Mouse (Mus musculus) lung, embryonic 14.5 days (tissue): ENCODE data around the gene Dtx4. TPM values are rescaled to one million over a fixed set of nuclear protein-coding genes. Genes with fewer than 3 reads are reported as not detected.

Experiments used
- ATAC-seq: fragments of 200-750 bp; cut with Nextera tagmentation; 2 replicates; pipeline ENCODE4 v1.8.0; 2017; ENCODE audit warnings: mild to moderate bottlenecking, moderate TSS enrichment, moderate library complexity; ENCODE audit not compliant: insufficient read depth
- DNase-seq: peaks from one replicate; pipeline ENCODE4 v3.0.0-alpha.2; 2015
- H3K27ac ChIP-seq: fragments of 300-500 bp; sonication (generic); 2 replicates; pipeline ENCODE4 v1.5.1; 2014; ENCODE audit warnings: low read depth, mild to moderate bottlenecking, moderate library complexity
- H3K27me3 ChIP-seq: fragments of 300-500 bp; sonication (generic); 2 replicates; pipeline ENCODE4 v1.6.1; 2014; ENCODE audit warnings: low read length, control low read depth; ENCODE audit not compliant: insufficient read depth
- H3K36me3 ChIP-seq: fragments of 300-500 bp; sonication (generic); 2 replicates; pipeline ENCODE4 v1.6.1; 2014; ENCODE audit warnings: control low read depth; ENCODE audit not compliant: insufficient read depth
- H3K4me1 ChIP-seq: fragments of 300-500 bp; sonication (generic); 2 replicates; pipeline ENCODE4 v1.6.1; 2014; ENCODE audit warnings: antibody characterized with exemption, control low read depth; ENCODE audit not compliant: insufficient read depth
- H3K4me2 ChIP-seq: fragments of 300-500 bp; sonication (generic); 2 replicates; pipeline ENCODE4 v1.6.1; 2014; ENCODE audit warnings: mild to moderate bottlenecking
- H3K4me3 ChIP-seq: fragments of 300-500 bp; sonication (generic); 2 replicates; pipeline ENCODE4 v1.5.1; 2014; ENCODE audit warnings: low read depth, low read length
- H3K9ac ChIP-seq: fragments of 300-500 bp; sonication (generic); 2 replicates; pipeline ENCODE4 v1.6.1; 2014
- H3K9me3 ChIP-seq: fragments of 300-500 bp; sonication (generic); 2 replicates; pipeline ENCODE4 v1.6.1; 2016; ENCODE audit warnings: low read depth, low read length, control low read depth
- CTCF ChIP-seq: IDR thresholded peaks from 2 replicates; pipeline ENCODE4 v1.5.1; 2016; ENCODE audit warnings: antibody characterized with exemption, low read depth
- WGBS: fragments of 180-500 bp; shearing (Covaris S2); extraction: QIAGEN DNeasy Blood & Tissue Kit; methylation state at CpG from one replicate; pipeline ENCODE4 v1.1.7; 2014; 5-methylcytosine and 5-hydroxymethylcytosine counted together
- polyA plus RNA-seq: library from polyadenylated mRNA; unstranded; fragments of >200 nt; fragmentation: Nextera tagmentation; extraction: Ambion mirVana; gene quantifications from 2 replicates; pipeline ENCODE4 v1.2.1, GENCODE M21; 2014

Dtx4 gene
- polyA plus RNA-seq, 1 experiment from 2014 or later = 17.7 TPM

GRCm38 (mm10) chr19:12500881-12501311 lies 358 bp downstream of the Dtx4 start:
- TF ChIP-seq CTCF = no peak; the same call in 1 of the 2 replicates
- H3K27ac ChIP-seq = peak overlapping the region; percentile 93
- no peaks in the 10 kb centered on the region for H3K9me3 ChIP-seq
- peak overlapping the region; percentile 72 for H3K4me3 ChIP-seq
- H3K36me3 ChIP-seq = 0 out of 2 replicates have a peak, but pooled peaks cover 3% of the 10 kb centered on the region
- H3K4me2 ChIP-seq = peak overlapping the region; percentile 89
- ATAC-seq (peak; percentile 66), DNase-seq (peak; percentile 51)
- WGBS = under 1% methylated on average over 35 of the region's 38 CpGs
- H3K27me3 ChIP-seq = no peaks in the 10 kb centered on the region
- H3K4me1 ChIP-seq = 0 out of 2 replicates have a peak, but pooled peaks cover 7% of the 10 kb centered on the region
- H3K9ac ChIP-seq = peak overlapping the region; percentile 83

GRCm38 (mm10) chr19:12500124-12500523 lies 1.1 kb downstream of the Dtx4 start:
- no peaks in the 10 kb centered on the region for H3K9me3 ChIP-seq
- peak overlapping the region; percentile 89 for H3K4me2 ChIP-seq
- H3K36me3 ChIP-seq = 0 out of 2 replicates have a peak, but pooled peaks cover 3% of the 10 kb centered on the region
- no peak for TF ChIP-seq CTCF
- ATAC-seq (peak; percentile 36; the same call in 1 of the 2 replicates), DNase-seq (peak; percentile 69)
- peak overlapping the region; percentile 83 for H3K9ac ChIP-seq
- H3K27me3 ChIP-seq = no peaks in the 10 kb centered on the region
- no peak overlapping the region; the same call in 1 of the 2 replicates for H3K27ac ChIP-seq
- WGBS = 20% methylated on average over 3 of the region's 3 CpGs
- H3K4me1 ChIP-seq = 0 out of 2 replicates have a peak, but pooled peaks cover 7% of the 10 kb centered on the region
- peak overlapping the region; percentile 72 for H3K4me3 ChIP-seq

GRCm38 (mm10) chr19:12499485-12499884 lies 1.8 kb downstream of the Dtx4 start:
- Histone ChIP-seq H3K27me3 (no peaks in the 10 kb centered on the region), H3K4me1 (0 out of 2 replicates have a peak, but pooled peaks cover 7% of the 10 kb centered on the region), H3K36me3 (0 out of 2 replicates have a peak, but pooled peaks cover 3% of the 10 kb centered on the region), H3K4me2 (peak overlapping the region; percentile 89), H3K9ac (peak overlapping the region; percentile 83; the same call in 1 of the 2 replicates), H3K27ac (no peak overlapping the region), H3K4me3 (peak overlapping the region; percentile 72), H3K9me3 (no peaks in the 10 kb centered on the region)
- no peak for ATAC-seq
- TF ChIP-seq CTCF = no peak
- DNase-seq = no peak
- 17% methylated on average over 2 of the region's 2 CpGs for whole genome bisulfite sequencing

- H3K9me3 ChIP-seq = no peaks in the 10 kb centered on the region
- H3K9ac ChIP-seq = no peak overlapping the region
- H3K36me3 ChIP-seq = 0 out of 2 replicates have a peak, but pooled peaks cover 3% of the 10 kb centered on the region
- H3K27me3 ChIP-seq = no peaks in the 10 kb centered on the region
- H3K27ac ChIP-seq = no peak overlapping the region
- no peak for DNase-seq
- peak overlapping the region; percentile 72; the same call in 1 of the 2 replicates for H3K4me3 ChIP-seq
- TF ChIP-seq CTCF = no peak
- peak overlapping the region; percentile 89 for H3K4me2 ChIP-seq
- H3K4me1 ChIP-seq = 0 out of 2 replicates have a peak, but pooled peaks cover 7% of the 10 kb centered on the region
- ATAC-seq = no peak
- 82% methylated on average over 1 of the region's 1 CpGs for WGBS
These were observed 2.3 kb downstream of the Dtx4 start for GRCm38 (mm10) chr19:12498941-12499340.

- H3K9me3 ChIP-seq = no peaks in the 10 kb centered on the region
- H3K27ac ChIP-seq = no peak overlapping the region
- H3K27me3 ChIP-seq = no peaks in the 10 kb centered on the region
- no peak for DNase-seq
- no peak overlapping the region for H3K4me2 ChIP-seq
- H3K36me3 ChIP-seq = 0 out of 2 replicates have a peak, but pooled peaks cover 3% of the 10 kb centered on the region
- H3K4me3 ChIP-seq = no peak overlapping the region
- WGBS = 65% methylated on average over 4 of the region's 4 CpGs
- TF ChIP-seq CTCF = no peak
- ATAC-seq = no peak
- no peak overlapping the region for H3K9ac ChIP-seq
- 0 out of 2 replicates have a peak, but pooled peaks cover 7% of the 10 kb centered on the region for H3K4me1 ChIP-seq
These were observed 2.9 kb downstream of the Dtx4 start for GRCm38 (mm10) chr19:12498321-12498720.

GRCm38 (mm10) chr19:12497909-12498308 lies 3.3 kb downstream of the Dtx4 start:
- no peak for ATAC-seq
- H3K27me3 ChIP-seq = no peaks in the 10 kb centered on the region
- H3K9me3 ChIP-seq = no peaks in the 10 kb centered on the region
- no peak overlapping the region for H3K9ac ChIP-seq
- H3K4me1 ChIP-seq = 0 out of 2 replicates have a peak, but pooled peaks cover 7% of the 10 kb centered on the region
- 79% methylated on average over 2 of the region's 2 CpGs for WGBS
- 0 out of 2 replicates have a peak, but pooled peaks cover 3% of the 10 kb centered on the region for H3K36me3 ChIP-seq
- H3K27ac ChIP-seq = no peak overlapping the region
- no peak for TF ChIP-seq CTCF
- H3K4me3 ChIP-seq = no peak overlapping the region
- no peak overlapping the region for H3K4me2 ChIP-seq
- DNase-seq = no peak

GRCm38 (mm10) chr19:12496241-12496640 lies 5.0 kb downstream of the Dtx4 start:
- ATAC-seq = no peak
- no peak overlapping the region for H3K4me2 ChIP-seq
- no peak overlapping the region for H3K4me3 ChIP-seq
- H3K27ac ChIP-seq = no peak overlapping the region
- 0 out of 2 replicates have a peak, but pooled peaks cover 7% of the 10 kb centered on the region for H3K4me1 ChIP-seq
- 81% methylated on average over 2 of the region's 2 CpGs for WGBS
- no peak for TF ChIP-seq CTCF
- H3K27me3 ChIP-seq = no peaks in the 10 kb centered on the region
- no peaks in the 10 kb centered on the region for H3K9me3 ChIP-seq
- H3K9ac ChIP-seq = no peak overlapping the region
- no peak for DNase-seq
- peaks cover 15% of the 10 kb centered on the region for H3K36me3 ChIP-seq
